Mouse (Mus musculus) neural tube, embryonic 14.5 days (tissue): ENCODE results near the gene Mgat4b. TPM values are rescaled to one million over a fixed set of nuclear protein-coding genes. Genes with fewer than 3 reads are reported as not detected.

Source experiments
- ATAC-seq: fragments of 200-750 bp; cut with Nextera tagmentation; 2 replicates; pipeline ENCODE4 v1.8.0; 2017; ENCODE audit warnings: low read depth, mild to moderate bottlenecking, moderate TSS enrichment, moderate library complexity
- H3K27ac ChIP-seq: fragments of 300-500 bp; sonication (generic); 2 replicates; pipeline ENCODE4 v1.5.1; 2014; ENCODE audit warnings: low read depth, mild to moderate bottlenecking, control low read depth, low read length, moderate library complexity, mixed read lengths
- H3K27me3 ChIP-seq: fragments of 300-500 bp; sonication (generic); 2 replicates; pipeline ENCODE4 v1.6.1; 2014; ENCODE audit warnings: low read length; ENCODE audit not compliant: control insufficient read depth, insufficient read depth
- H3K36me3 ChIP-seq: fragments of 300-500 bp; sonication (generic); 2 replicates; pipeline ENCODE4 v1.6.1; 2014; ENCODE audit warnings: low read length, mixed read lengths; ENCODE audit not compliant: control insufficient read depth, insufficient read depth
- H3K4me1 ChIP-seq: fragments of 300-500 bp; sonication (generic); 2 replicates; pipeline ENCODE4 v1.6.1; 2014; ENCODE audit warnings: low read length; ENCODE audit not compliant: control insufficient read depth, insufficient read depth
- H3K4me2 ChIP-seq: fragments of 300-500 bp; sonication (generic); 2 replicates; pipeline ENCODE4 v1.6.1; 2014; ENCODE audit warnings: mild to moderate bottlenecking, low read depth, low read length, control low read depth
- H3K4me3 ChIP-seq: fragments of 300-500 bp; sonication (generic); 2 replicates; pipeline ENCODE4 v1.5.1; 2014; ENCODE audit warnings: low read depth, low read length, control low read depth, mixed read lengths
- H3K9ac ChIP-seq: fragments of 300-500 bp; sonication (generic); replicated peaks from 2 replicates; pipeline ENCODE4 v1.6.1; 2014; ENCODE audit warnings: low read depth, mild to moderate bottlenecking, control low read depth, low read length, mixed read lengths
- H3K9me3 ChIP-seq: fragments of 300-500 bp; sonication (generic); 2 replicates; pipeline ENCODE4 v1.6.1; 2016; ENCODE audit warnings: low read length; ENCODE audit not compliant: control insufficient read depth
- WGBS: fragments of 180-500 bp; shearing (Covaris S2); extraction: QIAGEN DNeasy Blood & Tissue Kit; methylation state at CpG from one replicate; pipeline ENCODE4 v1.1.7; 2014; 5-methylcytosine and 5-hydroxymethylcytosine counted together
- polyA plus RNA-seq: library from polyadenylated mRNA; unstranded; fragments of >200 nt; fragmentation: Nextera tagmentation; extraction: Ambion mirVana; gene quantifications from 2 replicates; pipeline ENCODE4 v1.2.1, GENCODE M21; 2014

The Mgat4b gene
- polyA plus RNA-seq, 1 experiment from 2014 or later, result 52.0 TPM

GRCm38 (mm10) chr11:50252684-50253265 is 42.1 kb downstream of the Mgat4b start:
- Histone ChIP-seq H3K9ac (no peak overlapping the region), H3K4me2 (no peak overlapping the region), H3K9me3 (no peaks in the 10 kb centered on the region), H3K36me3 (peaks cover 8% of the 10 kb centered on the region), H3K4me1 (no peaks in the 10 kb centered on the region), H3K27me3 (no peaks in the 10 kb centered on the region), H3K27ac (no peak overlapping the region), H3K4me3 (no peak overlapping the region)
- 62% methylated on average over 11 of the region's 11 CpGs for WGBS
- ATAC-seq, result no peak

GRCm38 (mm10) chr11:50253393-50253792 is 42.7 kb downstream of the Mgat4b start:
- Histone ChIP-seq H3K4me2 (no peak overlapping the region), H3K4me1 (no peaks in the 10 kb centered on the region), H3K4me3 (no peak overlapping the region), H3K27ac (no peak overlapping the region), H3K27me3 (no peaks in the 10 kb centered on the region), H3K9ac (no peak overlapping the region), H3K9me3 (no peaks in the 10 kb centered on the region), H3K36me3 (peaks cover 14% of the 10 kb centered on the region)
- ATAC-seq, result no peak
- 68% methylated on average over 1 of the region's 1 CpGs for WGBS

- peaks cover 14% of the 10 kb centered on the region for H3K36me3 ChIP-seq
- H3K4me2 ChIP-seq, result no peak overlapping the region
- no peak overlapping the region for H3K4me3 ChIP-seq
- H3K4me1 ChIP-seq, result no peaks in the 10 kb centered on the region
- H3K27me3 ChIP-seq, result no peaks in the 10 kb centered on the region
- no peak overlapping the region for H3K9ac ChIP-seq
- no peak for ATAC-seq
- no peaks in the 10 kb centered on the region for H3K9me3 ChIP-seq
- no peak overlapping the region for H3K27ac ChIP-seq
- 87% methylated on average over 12 of the region's 12 CpGs for WGBS
Measured at GRCm38 (mm10) chr11:50254010-50254580, 43.4 kb downstream of the Mgat4b start.

GRCm38 (mm10) chr11:50256615-50257014 is 45.9 kb downstream of the Mgat4b start:
- no peaks in the 10 kb centered on the region for H3K4me1 ChIP-seq
- no peaks in the 10 kb centered on the region for H3K9me3 ChIP-seq
- H3K27ac ChIP-seq, result no peak overlapping the region
- ATAC-seq, result no peak
- H3K27me3 ChIP-seq, result no peaks in the 10 kb centered on the region
- no peak overlapping the region for H3K9ac ChIP-seq
- WGBS, result 86% methylated on average over 7 of the region's 7 CpGs
- H3K4me3 ChIP-seq, result no peak overlapping the region
- peaks cover 28% of the 10 kb centered on the region for H3K36me3 ChIP-seq
- no peak overlapping the region for H3K4me2 ChIP-seq

- Histone ChIP-seq H3K4me2 (no peak overlapping the region), H3K36me3 (peaks cover 40% of the 10 kb centered on the region), H3K4me3 (no peak overlapping the region), H3K27ac (no peak overlapping the region), H3K4me1 (no peaks in the 10 kb centered on the region), H3K9ac (no peak overlapping the region), H3K27me3 (no peaks in the 10 kb centered on the region), H3K9me3 (no peaks in the 10 kb centered on the region)
- WGBS, result 67% methylated on average over 7 of the region's 7 CpGs
- no peak for ATAC-seq
Measured at GRCm38 (mm10) chr11:50258310-50258709, 47.6 kb downstream of the Mgat4b start.

- Histone ChIP-seq H3K27ac (no peak overlapping the region), H3K4me3 (no peak overlapping the region), H3K9ac (no peak overlapping the region), H3K36me3 (peaks cover 66% of the 10 kb centered on the region), H3K4me1 (no peaks in the 10 kb centered on the region), H3K9me3 (no peaks in the 10 kb centered on the region), H3K4me2 (no peak overlapping the region), H3K27me3 (no peaks in the 10 kb centered on the region)
- no peak for ATAC-seq
- 93% methylated on average over 4 of the region's 4 CpGs for WGBS
Measured at GRCm38 (mm10) chr11:50262020-50262419, 51.3 kb downstream of the Mgat4b start.

GRCm38 (mm10) chr11:50263198-50263597 is 52.5 kb downstream of the Mgat4b start:
- no peaks in the 10 kb centered on the region for H3K4me1 ChIP-seq
- H3K27ac ChIP-seq, result no peak overlapping the region
- no peak overlapping the region for H3K9ac ChIP-seq
- no peak for ATAC-seq
- WGBS, result 91% methylated on average over 3 of the region's 3 CpGs
- no peak overlapping the region for H3K4me3 ChIP-seq
- no peak overlapping the region for H3K4me2 ChIP-seq
- H3K27me3 ChIP-seq, result no peaks in the 10 kb centered on the region
- H3K9me3 ChIP-seq, result no peaks in the 10 kb centered on the region
- H3K36me3 ChIP-seq, result peaks cover 56% of the 10 kb centered on the region

- no peak overlapping the region for H3K4me3 ChIP-seq
- H3K27me3 ChIP-seq, result no peaks in the 10 kb centered on the region
- H3K4me2 ChIP-seq, result no peak overlapping the region
- peaks cover 44% of the 10 kb centered on the region for H3K36me3 ChIP-seq
- H3K9ac ChIP-seq, result no peak overlapping the region
- no peak for ATAC-seq
- no peaks in the 10 kb centered on the region for H3K9me3 ChIP-seq
- WGBS, result 92% methylated on average over 8 of the region's 8 CpGs
- no peaks in the 10 kb centered on the region for H3K4me1 ChIP-seq
- H3K27ac ChIP-seq, result no peak overlapping the region
Measured at GRCm38 (mm10) chr11:50265931-50266330, 55.2 kb downstream of the Mgat4b start.

GRCm38 (mm10) chr11:50266997-50267396 is 56.3 kb downstream of the Mgat4b start:
- no peak overlapping the region for H3K4me2 ChIP-seq
- ATAC-seq, result no peak
- H3K36me3 ChIP-seq, result peaks cover 36% of the 10 kb centered on the region
- H3K27me3 ChIP-seq, result no peaks in the 10 kb centered on the region
- H3K9me3 ChIP-seq, result no peaks in the 10 kb centered on the region
- H3K9ac ChIP-seq, result no peak overlapping the region
- 99% methylated on average over 3 of the region's 3 CpGs for WGBS
- no peak overlapping the region for H3K27ac ChIP-seq
- no peaks in the 10 kb centered on the region for H3K4me1 ChIP-seq
- H3K4me3 ChIP-seq, result no peak overlapping the region
